Mouse (Mus musculus) splenic B cell, adult 2 months (primary cell): Measurements from ENCODE around the gene Hist1h2ao.
"Not testable (repeated sequence)": the region's sequence is repeated elsewhere in the genome, so short reads cannot be mapped to it uniquely, and the experiment has no call there.

ENCODE experiments used
- DNase-seq: peaks from one replicate; pipeline ENCODE4 v3.0.0-alpha.2; 2011; ENCODE audit warnings: low read depth, low spot score
- H3K27me3 ChIP-seq: 2 replicates; pipeline ENCODE4 v1.6.1; 2012; ENCODE audit warnings: mild to moderate bottlenecking, low read length, moderate library complexity, mixed read lengths; ENCODE audit not compliant: control insufficient read depth, poor library complexity, insufficient read depth, severe bottlenecking
- H3K36me3 ChIP-seq: 2 replicates; pipeline ENCODE4 v1.6.1; 2012; ENCODE audit warnings: mild to moderate bottlenecking, low read length, moderate library complexity, mixed read lengths; ENCODE audit not compliant: control insufficient read depth, poor library complexity, insufficient read depth, severe bottlenecking

The Hist1h2ao gene

GRCm38 (mm10) chr13:21810073-21810472 is at the start of gene Hist1h2ao, which contains the start of gene Hist1h2bq:
Hist1h2ao (plus strand) TSS chr13:21810465.
Hist1h2bq (minus strand) TSS chr13:21810197.
- not testable (repeated sequence) for H3K27me3 ChIP-seq, DNase-seq, H3K36me3 ChIP-seq

GRCm38 (mm10) chr13:21778814-21779766 is 31.2 kb upstream of the Hist1h2ao start:
- Histone ChIP-seq H3K27me3 (no peaks in the 10 kb centered on the region), H3K36me3 (no peaks in the 10 kb centered on the region)
- peak; percentile 93 for DNase-seq

- Histone ChIP-seq H3K36me3 (no peaks in the 10 kb centered on the region), H3K27me3 (no peaks in the 10 kb centered on the region)
- peak; percentile 69 for DNase-seq
Measured at GRCm38 (mm10) chr13:21779767-21780731, 30.2 kb upstream of the Hist1h2ao start, which contains the start of gene Hist1h1b. Hist1h1b (minus strand) TSS chr13:21780625.

- Histone ChIP-seq H3K27me3 (no peaks in the 10 kb centered on the region), H3K36me3 (no peaks in the 10 kb centered on the region)
- no peak for DNase-seq
Measured at GRCm38 (mm10) chr13:21781021-21781555, 29.2 kb upstream of the Hist1h2ao start.

DNA sequence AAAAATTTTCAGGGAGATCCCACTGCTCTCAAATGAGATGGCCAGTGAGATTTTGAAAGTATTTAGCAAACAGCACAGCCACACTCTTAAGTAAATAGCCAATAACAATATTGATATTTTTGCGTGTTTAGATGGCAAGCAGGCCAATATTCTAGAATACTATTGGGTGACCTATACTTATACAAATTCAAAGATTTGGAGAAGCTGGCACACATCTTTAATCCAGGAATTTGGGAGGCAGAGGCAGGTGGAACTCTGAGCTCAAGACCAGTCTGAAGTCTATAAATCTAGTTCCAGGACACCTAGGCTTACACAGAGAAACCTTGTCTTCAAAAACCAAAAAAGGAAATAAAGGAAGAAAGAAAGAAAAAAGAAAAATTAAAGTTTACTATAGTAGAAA is 28.6 kb upstream of the Hist1h2ao start:
- no peak for DNase-seq

DNA sequence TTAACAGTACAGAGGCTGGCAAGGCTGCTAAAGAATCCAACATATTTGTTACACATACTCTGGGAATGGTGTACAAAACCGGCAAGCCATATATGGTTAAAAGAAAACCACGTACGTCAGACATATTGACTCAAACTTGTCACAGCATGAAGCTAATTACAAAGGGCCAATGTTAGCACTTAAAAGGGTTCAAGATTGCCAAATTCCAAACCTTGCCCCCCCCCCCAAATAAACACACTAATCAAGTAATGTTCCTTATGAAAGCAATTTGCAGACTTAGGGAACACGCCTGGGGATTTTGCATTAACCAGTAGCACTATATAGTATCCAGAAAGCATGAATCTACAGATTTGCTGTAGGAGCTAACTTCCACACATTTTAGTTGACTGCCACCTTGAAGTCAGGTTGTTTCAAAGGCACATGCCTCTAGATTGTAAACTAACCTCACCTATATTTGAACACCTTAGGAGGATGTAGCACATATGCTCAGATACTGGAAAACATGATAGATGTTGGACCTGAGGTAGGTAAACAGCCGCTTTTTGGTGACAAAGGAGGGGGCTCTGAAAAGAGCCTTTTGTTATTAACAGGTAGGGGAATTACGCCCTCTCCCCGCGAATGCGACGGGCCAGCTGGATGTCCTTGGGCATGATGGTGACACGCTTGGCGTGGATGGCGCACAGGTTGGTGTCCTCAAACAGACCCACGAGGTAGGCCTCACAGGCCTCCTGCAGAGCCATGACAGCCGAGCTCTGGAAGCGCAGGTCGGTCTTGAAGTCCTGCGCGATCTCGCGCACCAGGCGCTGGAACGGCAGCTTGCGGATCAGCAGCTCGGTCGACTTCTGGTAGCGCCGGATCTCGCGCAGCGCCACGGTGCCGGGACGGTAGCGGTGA is 27.7 kb upstream of the Hist1h2ao start:
- DNase-seq, result peak; percentile 31
- H3K36me3 ChIP-seq, H3K27me3 ChIP-seq: not testable (repeated sequence)

More for the DNA sequence above, 28.6 kb upstream of the Hist1h2ao start:
- no peaks in the 10 kb centered on the region for H3K36me3 ChIP-seq
- H3K27me3 ChIP-seq, result no peaks in the 10 kb centered on the region

DNA sequence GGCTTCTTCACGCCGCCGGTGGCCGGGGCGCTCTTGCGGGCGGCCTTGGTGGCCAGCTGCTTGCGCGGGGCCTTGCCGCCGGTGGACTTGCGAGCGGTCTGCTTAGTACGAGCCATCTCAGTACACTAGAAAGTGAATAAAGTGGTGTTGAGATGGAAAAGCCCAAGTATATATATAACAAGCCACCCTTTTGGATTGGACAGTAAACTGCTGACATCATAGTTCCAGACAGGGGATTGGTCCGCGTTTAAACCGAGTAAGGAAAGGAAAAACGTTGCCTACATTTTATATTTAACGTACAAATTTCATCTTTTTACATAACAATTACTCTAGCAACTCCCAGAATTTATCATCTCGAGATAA is 27.0 kb upstream of the Hist1h2ao start, which contains the start of gene Hist1h3i:
TSS of gene Hist1h3i (minus strand) at position 116 of the 363 bp plus-strand sequence.
- H3K36me3 ChIP-seq, result no peaks in the 10 kb centered on the region
- DNase-seq, result peak; percentile 94
- H3K27me3 ChIP-seq, result no peaks in the 10 kb centered on the region

DNA sequence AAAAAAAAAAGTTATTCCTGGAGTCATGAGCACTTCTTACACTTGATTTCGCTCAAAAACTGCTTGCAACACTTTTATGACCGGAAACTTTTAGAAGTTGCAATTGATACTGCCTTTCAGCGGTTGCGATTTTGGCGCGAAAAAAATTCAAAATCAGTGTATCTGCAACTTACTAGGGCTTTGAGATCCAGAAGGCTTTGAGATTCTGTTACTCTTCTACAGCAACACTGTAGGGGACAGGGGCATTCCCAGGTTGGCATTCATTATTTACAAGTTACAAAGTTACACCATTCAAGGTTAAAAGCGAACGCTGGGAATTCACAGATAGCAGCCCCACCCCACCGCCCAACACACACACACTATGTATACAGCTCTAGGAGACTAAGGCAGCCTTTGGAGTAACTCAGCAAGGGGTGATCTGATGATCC is 26.5 kb upstream of the Hist1h2ao start:
- Histone ChIP-seq H3K27me3 (no peaks in the 10 kb centered on the region), H3K36me3 (no peaks in the 10 kb centered on the region)
- peak; percentile 67 for DNase-seq

GRCm38 (mm10) chr13:21784311-21784710 is 26.0 kb upstream of the Hist1h2ao start:
- DNase-seq, result no peak
- no peaks in the 10 kb centered on the region for H3K27me3 ChIP-seq

GRCm38 (mm10) chr13:21786189-21786898 is 23.9 kb upstream of the Hist1h2ao start:
- no peaks in the 10 kb centered on the region for H3K36me3 ChIP-seq
- DNase-seq, result peak; percentile 49
- H3K27me3 ChIP-seq, result no peaks in the 10 kb centered on the region

More at GRCm38 (mm10) chr13:21784311-21784710, 26.0 kb upstream of the Hist1h2ao start:
- no peaks in the 10 kb centered on the region for H3K36me3 ChIP-seq

DNA sequence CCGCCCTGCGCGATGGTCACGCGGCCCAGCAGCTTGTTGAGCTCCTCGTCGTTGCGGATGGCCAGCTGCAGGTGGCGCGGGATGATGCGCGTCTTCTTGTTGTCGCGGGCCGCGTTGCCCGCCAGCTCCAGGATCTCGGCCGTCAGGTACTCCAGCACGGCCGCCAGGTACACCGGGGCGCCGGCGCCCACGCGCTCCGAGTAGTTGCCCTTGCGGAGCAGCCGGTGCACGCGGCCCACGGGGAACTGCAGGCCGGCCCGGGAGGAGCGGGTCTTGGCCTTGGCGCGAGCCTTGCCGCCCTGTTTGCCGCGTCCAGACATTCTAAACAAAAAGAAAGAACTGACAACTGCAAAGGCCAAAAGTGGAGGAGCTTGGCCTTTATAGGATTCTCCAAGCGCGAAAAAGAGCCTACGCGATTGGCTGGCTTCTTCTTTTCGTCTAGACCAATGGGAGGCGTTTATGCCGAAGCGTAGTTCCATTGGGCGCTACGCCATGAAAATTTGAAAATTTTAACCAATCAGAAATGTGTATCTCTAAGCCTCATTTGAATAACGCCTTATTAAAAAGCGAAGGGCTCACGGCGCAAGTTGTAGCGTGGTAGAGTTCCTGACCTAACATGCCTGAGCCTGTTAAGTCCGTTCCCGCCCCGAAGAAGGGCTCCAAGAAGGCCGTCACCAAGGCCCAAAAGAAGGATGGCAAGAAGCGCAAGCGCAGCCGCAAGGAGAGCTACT is 23.2 kb upstream of the Hist1h2ao start, which contains the start of the genes Hist1h2an and Hist1h2bp:
TSS of gene Hist1h2an (minus strand) at position 320 of the 731 bp plus-strand sequence.
TSS of gene Hist1h2bp (plus strand) at position 563 of the 731 bp plus-strand sequence.
- H3K27me3 ChIP-seq, H3K36me3 ChIP-seq: not testable (repeated sequence)

DNA sequence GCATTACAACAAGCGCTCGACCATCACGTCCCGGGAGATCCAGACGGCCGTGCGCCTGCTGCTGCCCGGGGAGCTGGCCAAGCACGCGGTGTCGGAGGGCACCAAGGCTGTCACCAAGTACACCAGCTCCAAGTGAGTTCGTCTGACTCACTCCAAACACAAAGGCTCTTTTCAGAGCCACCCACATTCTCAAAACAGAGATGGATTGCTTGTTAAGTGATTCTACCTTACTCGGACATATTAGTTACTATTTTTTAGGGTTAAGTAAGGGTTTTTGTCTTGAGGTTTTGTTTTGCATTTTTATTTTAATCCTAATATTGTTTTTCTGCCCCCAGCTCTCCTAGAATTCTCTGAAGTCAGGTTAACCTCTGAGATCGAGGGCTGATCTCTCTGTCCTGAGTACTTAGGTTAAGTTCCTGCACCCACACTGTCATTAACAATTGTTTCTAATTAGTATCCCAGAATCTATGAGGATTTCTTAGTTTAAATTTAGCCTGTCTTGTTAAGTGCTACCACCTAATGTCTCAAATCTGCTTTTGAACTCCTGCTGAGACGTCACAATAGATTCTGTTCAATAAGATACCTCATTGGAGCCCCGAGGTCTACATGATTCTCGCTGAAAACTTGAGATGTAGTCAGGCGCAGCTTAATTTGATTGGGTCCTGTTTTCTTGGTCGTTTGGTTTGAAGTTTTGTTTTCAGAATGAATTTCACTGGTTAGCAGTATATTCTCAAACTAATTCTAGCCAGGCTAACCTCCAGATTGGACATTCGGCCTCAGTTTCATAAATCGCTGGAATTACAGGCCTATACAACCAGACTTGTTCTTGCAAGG is 22.3 kb upstream of the Hist1h2ao start:
- H3K27me3 ChIP-seq, result no peaks in the 10 kb centered on the region
- no peak for DNase-seq
- H3K36me3 ChIP-seq, result no peaks in the 10 kb centered on the region

More for the DNA sequence above, 23.2 kb upstream of the Hist1h2ao start, which contains the start of the genes Hist1h2an and Hist1h2bp:
- DNase-seq, result peak; percentile 97
